Mouse (Mus musculus) frontal cortex, postnatal 36 days (tissue): ENCODE data around the gene Unc93a.
"Not testable (repeated sequence)": the region's sequence is repeated elsewhere in the genome, so short reads cannot be mapped to it uniquely, and the experiment has no call there.

Source experiments
- DNase-seq, 2 experiments: peaks; one replicate each; pipeline ENCODE4 v3.0.0; 2022; ENCODE audit warnings: low spot score in 2 of 2

Gene Unc93a

DNA sequence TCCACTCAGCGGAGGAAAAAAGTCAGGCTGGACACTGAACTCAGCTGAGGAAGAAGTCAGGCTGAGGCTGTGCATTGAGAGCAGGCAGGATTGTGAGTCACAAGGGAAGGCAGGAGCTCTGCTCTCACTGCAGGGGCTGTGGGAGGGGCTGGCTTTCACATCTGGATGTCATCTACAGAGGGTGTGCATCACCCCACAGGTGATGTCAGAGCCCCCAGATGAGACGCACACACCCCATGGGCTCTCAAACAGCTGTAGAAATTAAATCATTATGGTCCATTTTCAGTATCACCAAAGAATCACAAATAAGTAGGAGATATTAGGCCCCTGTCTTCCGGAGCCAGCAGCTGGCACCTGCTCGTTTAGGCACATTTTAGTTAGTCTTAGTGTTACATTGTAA is at the start of gene Unc93a:
Gene Unc93a, minus strand, starts transcription at position 101 of the 400 bp plus-strand sequence.
- DNase-seq: not testable (repeated sequence)

- DNase-seq: not testable (repeated sequence)
These were observed 48.9 kb upstream of the Unc93a start for GRCm38 (mm10) chr17:13180491-13180890.

DNA sequence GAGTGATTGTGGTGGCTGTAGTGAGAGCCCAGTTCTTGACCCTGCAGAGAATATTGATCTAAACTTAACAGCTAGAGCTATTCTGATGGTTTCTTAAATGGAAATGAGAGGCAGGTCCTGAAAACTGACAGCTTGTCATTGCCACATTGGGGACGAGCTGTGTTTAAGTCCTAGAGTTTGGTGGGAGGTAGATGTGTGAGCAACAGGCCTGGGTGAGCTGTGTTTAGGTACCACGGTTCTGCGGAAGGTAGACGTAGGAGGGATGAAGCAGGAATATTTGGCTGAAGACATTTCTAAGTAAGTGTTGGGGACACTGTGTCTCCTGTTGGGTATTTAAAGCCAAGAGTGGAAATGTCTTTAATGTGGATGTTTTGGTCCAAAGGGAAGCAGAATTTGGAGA is 47.4 kb upstream of the Unc93a start:
- not testable (repeated sequence) for DNase-seq

GRCm38 (mm10) chr17:13177796-13178195 is 46.2 kb upstream of the Unc93a start:
- not testable (repeated sequence) for DNase-seq

DNA sequence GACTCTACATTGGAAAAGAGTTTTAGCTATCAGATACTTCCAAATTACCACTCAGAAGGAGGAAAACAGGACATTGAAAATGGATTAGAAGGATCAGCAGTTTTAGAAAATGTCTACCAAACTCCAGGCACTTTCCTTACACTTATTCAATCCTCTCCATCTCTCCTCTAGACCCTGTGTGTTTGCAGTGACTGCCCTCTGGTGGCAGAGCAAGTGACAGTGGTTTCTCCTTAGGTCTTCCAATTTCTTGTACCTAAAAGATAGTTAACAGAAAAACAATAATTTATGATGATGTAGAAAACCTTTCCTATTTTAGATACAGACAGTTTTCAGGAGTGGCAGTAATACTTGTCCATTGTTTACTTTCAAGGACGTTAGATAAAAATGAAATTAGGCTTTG is 44.0 kb upstream of the Unc93a start:
- not testable (repeated sequence) for DNase-seq

DNA sequence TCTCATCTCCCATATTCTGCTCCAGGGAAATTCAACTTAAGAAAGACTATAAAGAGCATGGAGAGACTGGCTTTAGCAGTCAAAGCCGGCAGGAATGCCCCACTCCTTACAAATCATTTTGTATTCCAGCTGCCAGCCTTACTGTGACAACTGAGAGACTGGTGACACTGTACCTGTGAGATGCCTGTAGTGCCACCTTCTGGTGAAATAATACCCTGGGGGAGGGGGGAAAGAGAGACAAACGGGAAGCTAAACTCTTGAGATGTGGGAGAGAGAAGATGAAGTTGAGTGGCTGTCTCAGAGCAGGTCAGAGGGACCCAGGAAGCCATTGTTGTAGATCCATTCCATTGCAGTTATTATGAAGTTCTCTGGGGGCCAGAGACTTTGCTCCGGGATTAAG is 42.4 kb upstream of the Unc93a start:
- not testable (repeated sequence) for DNase-seq

DNA sequence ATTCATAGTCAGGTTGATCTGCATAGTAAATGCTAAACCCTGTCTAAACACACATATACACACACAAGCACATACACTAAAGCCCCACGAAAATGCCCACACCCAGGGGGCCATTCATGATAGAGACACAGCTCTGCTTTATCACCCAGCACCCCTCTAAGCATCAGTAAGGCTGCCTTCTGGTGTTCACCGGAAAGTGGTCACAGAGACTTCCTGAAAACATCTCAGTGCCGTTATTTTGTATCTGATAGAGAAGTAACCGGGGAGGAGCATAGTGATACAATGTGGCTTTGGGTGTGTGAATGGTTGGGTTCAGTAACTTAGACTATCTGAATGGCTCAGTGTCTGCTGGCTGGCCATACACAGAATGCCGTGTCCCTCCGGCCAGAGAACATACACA is 42.0 kb upstream of the Unc93a start:
- DNase-seq: not testable (repeated sequence)

DNA sequence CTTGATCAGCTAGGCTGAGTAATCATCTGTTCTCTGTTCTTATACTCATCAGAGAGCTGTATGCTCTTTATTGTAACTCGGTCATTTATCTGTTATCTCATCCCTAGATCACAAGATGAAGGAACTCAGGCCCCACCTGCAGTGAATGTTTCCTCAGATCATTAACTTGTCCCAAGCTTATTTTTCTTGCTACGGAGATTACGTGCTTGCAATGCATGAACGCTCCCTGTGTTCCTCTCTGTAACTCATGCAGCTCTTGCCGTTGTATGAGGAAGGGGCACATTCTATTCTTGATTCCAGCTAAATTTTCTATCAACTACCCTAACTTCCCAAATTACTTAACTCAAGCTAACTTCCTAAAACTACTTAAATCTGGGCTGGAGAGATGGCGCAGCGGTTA is 14.5 kb upstream of the Unc93a start:
- DNase-seq: not testable (repeated sequence)

DNA sequence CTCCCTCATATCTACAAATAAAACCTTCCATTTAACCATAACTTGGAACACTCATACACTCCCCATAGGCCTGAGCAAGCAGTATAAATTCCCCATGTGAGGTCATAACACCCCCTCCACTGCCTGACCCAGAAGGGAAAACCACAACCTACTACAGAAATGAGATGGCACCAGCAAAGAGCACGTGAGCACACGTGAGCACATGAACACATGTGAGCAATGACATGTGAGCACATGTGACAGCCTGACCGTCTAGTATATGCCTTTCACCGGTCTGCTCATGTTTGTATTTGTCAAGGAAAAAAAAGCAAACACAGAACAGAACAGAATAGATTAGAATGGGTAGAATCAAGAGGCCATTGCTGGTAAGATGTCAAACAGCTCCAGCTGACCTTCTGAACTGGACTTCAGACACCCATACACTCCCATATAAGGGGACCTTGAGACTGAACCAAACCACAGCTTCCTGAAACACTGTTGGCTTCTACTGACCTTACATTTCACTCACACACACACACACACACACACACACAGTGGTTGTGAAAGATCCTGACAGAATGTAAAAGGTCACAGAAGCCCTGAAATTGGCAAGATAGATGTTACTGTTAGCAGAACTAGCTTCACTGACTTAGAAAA is 13.1 kb upstream of the Unc93a start:
- DNase-seq: not testable (repeated sequence)

GRCm38 (mm10) chr17:13142665-13143064 is 11.1 kb upstream of the Unc93a start:
- not testable (repeated sequence) for DNase-seq

DNA sequence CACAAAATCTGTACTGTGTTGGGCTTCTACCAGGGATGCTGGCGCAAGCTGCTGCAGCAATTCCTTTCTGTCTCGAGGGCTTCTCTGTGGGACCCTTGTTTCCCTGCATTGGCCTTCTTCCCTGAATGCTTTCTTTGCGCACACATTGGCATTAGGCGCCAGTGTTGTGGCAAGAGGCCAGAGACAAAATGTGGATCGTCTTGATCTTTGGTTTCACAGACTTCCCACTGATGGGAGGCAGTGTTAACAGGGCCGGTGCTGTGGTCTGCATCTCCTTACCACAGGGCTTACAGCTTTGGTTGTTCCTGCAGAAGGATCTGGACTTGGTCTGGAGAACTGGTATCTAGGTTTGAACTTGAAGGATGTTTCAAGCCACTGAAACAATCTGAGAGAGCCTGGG is 3.7 kb upstream of the Unc93a start:
- peak in 1 of 2 experiments; percentile 9 for DNase-seq

- DNase-seq: not testable (repeated sequence)
These were observed 742 bp upstream of the Unc93a start for GRCm38 (mm10) chr17:13132352-13132751.

- DNase-seq: not testable (repeated sequence)
These were observed 1.7 kb downstream of the Unc93a start for GRCm38 (mm10) chr17:13129737-13130465.

DNA sequence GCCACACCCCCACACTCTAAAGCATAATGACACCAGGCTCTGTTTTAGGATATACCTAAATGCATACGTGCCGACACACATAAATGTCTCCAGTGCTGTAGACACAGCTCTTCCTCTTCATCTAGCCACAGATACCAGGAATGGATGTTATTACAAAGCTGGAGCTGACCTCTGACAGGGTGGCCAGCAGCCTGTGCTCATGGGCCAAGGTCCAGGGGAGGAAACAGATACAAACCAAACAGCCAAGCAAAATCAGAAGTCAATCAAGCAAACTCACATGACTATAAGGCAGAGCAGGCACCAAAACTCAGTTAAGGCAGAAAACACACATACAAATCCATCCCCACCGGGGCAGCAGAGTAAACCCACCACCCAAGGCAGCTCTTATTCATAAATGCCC is 2.3 kb downstream of the Unc93a start:
- DNase-seq: not testable (repeated sequence)

DNA sequence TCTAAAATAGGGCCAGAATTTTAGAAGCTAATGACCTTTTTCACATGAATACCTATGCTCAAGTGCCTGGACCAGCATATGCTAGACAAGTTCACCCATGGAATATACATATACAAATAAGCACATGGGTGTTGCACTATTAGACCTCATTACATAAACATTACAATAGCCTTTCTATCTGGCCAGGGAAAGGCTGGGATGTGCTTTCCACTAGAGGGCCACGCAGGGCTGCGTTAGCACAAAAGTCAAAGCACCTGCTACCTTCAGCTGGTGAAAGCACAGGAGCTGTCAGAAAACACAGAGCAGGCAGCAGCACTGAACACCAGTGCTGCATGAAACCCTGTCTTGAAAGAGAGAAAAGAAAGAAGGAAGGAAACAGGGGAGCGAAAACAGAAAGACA is 7.4 kb downstream of the Unc93a start:
- DNase-seq: not testable (repeated sequence)

GRCm38 (mm10) chr17:13123308-13124038 is 8.1 kb downstream of the Unc93a start:
- not testable (repeated sequence) for DNase-seq

DNA sequence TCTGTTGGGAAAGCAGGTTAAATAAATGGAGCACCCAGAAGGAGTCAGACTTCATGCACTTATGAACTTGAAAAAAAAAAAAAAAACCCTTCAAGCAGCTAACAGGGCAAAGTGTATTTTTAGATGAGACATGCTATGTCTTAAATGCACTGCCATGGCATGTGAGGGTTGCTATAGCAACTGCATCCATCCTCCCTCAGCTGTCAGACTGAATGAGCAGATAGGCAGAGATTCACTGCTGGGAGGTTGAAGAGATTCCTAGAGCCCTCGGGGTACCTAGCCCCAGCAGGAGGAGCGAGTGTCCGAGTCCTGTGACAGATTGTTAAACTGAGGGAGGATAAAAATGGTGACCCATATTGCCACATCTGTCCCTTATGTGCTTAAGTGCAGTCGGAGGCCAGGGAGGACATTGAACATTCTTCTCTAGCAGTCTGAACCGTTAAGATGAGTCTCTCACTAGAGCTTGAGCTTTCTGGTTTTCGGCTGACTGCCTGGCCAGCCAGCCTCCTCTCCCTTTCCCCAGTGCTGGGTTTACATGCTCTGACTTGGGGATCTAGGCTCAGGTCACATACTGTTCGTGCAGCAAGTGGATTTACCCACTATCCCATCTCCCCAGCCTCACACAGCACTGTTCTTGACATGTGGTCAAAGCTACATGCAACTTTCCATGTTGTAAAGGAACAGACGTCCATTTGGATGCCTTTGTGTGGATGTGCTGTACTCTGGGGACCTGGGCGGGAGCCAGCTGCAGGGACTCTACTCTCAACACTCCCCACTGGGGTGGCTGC is 18.9 kb downstream of the Unc93a start:
- not testable (repeated sequence) for DNase-seq

DNA sequence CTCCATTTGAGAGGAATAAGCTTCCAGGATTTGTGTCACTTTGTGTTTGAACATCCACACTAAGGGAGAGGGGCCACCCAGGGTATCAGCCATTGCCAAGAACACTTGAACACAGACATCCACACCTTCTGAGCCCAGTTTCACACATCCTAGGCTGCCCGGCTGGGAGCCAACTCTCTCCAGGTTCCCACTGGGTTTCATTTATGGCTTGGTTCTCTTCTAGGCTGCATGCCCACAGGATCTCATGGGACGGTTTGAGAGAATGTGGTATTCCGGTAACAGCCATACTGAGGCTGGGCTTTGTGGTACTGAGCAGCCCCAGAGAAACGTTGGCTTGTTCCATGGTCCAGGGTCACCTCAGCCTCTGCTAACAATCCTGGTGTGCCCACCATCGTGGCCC is 25.0 kb downstream of the Unc93a start:
- DNase-seq: peak in 1 of 2 experiments; percentile 23

DNA sequence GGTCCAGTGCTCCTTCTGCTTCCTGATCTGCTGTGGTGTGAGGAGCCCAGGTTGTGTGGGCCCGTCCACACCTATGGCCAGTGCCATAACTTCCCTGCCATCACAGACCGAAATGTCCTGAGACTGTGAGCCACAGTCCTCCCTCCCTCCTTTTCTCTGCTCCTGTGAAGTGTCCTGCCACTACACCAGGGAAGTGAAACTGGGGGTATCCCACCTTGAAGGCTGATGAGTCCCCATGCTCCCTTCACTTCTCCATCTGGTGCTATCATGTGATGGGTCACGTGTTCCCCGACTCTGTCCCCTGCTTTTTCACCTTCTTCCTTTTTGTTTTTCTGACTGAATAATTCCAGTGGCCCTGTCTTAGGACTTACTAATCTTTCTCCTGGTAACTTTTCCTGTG is 38.6 kb downstream of the Unc93a start:
- DNase-seq: not testable (repeated sequence)

GRCm38 (mm10) chr17:13092100-13092764 is 39.4 kb downstream of the Unc93a start:
- DNase-seq: not testable (repeated sequence)

DNA sequence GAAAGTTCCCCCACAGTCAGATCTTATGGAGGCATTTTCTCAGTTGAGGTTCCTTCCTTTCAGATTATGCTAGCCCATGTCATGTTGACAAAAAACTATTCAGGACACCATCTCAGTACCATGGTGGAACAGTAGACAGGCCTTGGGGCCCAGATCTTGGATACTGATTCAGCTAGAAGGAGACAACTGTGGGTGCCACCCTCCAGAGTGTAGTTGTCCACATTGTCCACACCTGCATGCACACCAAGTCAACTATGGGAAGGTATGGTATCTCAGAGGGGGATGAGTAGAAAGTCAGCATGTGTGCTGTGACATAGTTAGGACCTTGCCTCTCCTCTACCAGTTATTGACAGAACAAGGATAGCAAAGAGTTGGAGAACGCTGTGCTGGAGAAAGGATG is 40.1 kb downstream of the Unc93a start:
- not testable (repeated sequence) for DNase-seq
